Mouse (Mus musculus): ENCODE data around the gene Vps37d. TPM values are rescaled to one million over a fixed set of nuclear protein-coding genes. Genes with fewer than 3 reads are reported as not detected.
A peak's percentile ranks its signal among the peaks of the same experiment; 100 is the strongest.

Vps37d gene
- polyA plus RNA-seq, 1 experiment from 2014 or later = 31.9 TPM

DNA sequence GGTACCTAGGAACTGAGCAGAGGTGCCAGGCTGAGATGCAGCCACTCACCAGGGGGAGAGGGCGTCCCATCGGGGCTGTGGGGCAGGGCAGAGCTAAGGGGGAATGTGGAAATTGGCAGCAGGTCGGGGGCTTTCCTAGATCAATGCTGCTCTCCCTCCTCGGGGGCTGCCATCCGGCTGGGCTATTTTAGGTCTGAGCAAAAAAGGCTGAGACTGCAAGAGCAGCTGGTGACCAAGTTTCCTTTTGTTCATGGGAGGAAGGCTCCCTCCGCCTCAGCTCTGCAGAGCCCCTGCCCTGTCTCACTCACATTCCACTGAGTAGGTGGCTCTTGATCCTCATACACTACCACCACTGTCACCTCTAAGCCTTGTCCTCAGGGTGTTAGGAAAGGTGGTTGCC lies 38.0 kb downstream of the Vps37d start:
- no peak overlapping the region for H3K4me2 ChIP-seq

GRCm38 (mm10) chr5:135039541-135039940 lies 38.5 kb downstream of the Vps37d start:
- no peaks in the 10 kb centered on the region for H3K9me3 ChIP-seq
- no peak overlapping the region for H3K9ac ChIP-seq
- no peak overlapping the region for H3K4me3 ChIP-seq
- no peak overlapping the region for H3K4me2 ChIP-seq
- peaks cover 29% of the 10 kb centered on the region for H3K36me3 ChIP-seq
- H3K4me1 ChIP-seq (replicated peaks) = 0 out of 2 replicates have a peak, but pooled peaks cover 7% of the 10 kb centered on the region
- no peaks in the 10 kb centered on the region for H3K27me3 ChIP-seq
- no peak overlapping the region for H3K27ac ChIP-seq
- 81% methylated on average over 9 of the region's 9 CpGs for WGBS
- ATAC-seq (ENCODE audit: low FRiP score) = no peak

More for the DNA sequence above, 38.0 kb downstream of the Vps37d start:
- peaks cover 34% of the 10 kb centered on the region for H3K36me3 ChIP-seq
- peak overlapping the region; percentile 24; the same call in 1 of the 2 replicates for H3K9ac ChIP-seq
- no peaks in the 10 kb centered on the region for H3K9me3 ChIP-seq
- WGBS = 45% methylated on average over 6 of the region's 6 CpGs
- no peak overlapping the region for H3K4me3 ChIP-seq
- ATAC-seq (ENCODE audit: low FRiP score) = no peak
- H3K27me3 ChIP-seq = no peaks in the 10 kb centered on the region
- 0 out of 2 replicates have a peak, but pooled peaks cover 7% of the 10 kb centered on the region for H3K4me1 ChIP-seq (replicated peaks)
- no peak overlapping the region for H3K27ac ChIP-seq

DNA sequence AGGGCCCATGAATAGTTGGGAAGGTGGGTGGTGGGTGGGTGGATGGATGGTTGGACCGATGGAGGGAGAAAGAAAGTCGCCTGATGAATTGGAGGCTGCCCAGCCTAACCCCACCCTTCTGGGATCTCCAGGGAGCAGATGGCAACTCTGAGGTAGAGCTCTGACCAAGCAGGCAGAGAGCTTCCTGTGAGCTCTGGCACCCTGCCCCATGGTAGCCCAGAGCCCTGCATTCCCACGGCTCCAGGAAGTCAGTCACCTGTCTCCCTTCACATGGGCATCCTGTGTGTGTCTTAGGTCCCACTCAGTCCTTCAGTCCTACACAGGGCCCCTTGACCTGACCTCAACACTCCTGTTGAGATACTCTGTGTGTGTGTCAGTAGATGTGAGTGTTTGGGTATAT lies 40.1 kb downstream of the Vps37d start:
- no peak for ATAC-seq (ENCODE audit: low FRiP score)
- peaks cover 24% of the 10 kb centered on the region for H3K36me3 ChIP-seq
- H3K4me1 ChIP-seq (replicated peaks) = 0 out of 2 replicates have a peak, but pooled peaks cover 7% of the 10 kb centered on the region
- 85% methylated on average over 3 of the region's 3 CpGs for WGBS
- H3K27ac ChIP-seq = no peak overlapping the region
- no peaks in the 10 kb centered on the region; the same call in 1 of the 2 replicates for H3K9me3 ChIP-seq
- H3K4me3 ChIP-seq = no peak overlapping the region
- H3K9ac ChIP-seq = no peak overlapping the region
- H3K27me3 ChIP-seq = no peaks in the 10 kb centered on the region
- no peak overlapping the region for H3K4me2 ChIP-seq

DNA sequence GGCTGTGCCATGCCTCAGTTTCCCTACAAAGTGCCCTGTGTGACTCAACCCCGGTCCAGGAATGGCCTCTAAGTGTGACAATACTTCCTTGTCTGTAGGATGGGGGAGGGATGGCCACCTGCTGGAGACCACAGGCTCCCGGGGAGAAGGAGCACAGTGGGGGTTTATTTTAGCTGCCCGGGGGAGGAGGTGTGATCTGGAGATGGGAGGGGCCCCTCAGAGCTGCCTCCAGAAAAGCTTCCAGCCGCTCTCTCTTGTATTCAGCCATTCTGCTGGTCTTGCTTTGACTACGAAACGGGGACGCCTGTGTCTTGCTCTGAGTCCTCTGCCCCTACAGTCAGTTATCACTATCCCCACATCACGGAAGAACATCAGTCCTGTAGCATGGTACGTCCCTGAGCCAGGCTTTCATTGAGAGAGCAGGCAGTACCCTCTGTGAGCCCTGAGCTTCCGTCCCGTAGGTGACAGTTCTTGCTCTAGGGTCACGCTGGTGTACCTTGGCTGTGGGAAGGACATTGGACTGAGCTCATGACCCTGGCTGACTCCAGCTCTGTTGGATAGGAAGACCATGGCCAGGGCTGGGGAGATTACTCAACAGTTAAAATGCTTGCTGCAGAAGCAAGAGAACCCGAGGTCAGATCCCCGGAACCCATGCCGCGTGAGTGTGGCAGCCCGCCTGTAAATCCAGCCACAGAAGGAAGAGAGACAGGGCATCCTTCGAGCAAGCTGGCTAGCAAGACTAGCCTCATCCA lies 42.3 kb downstream of the Vps37d start:
- no peaks in the 10 kb centered on the region for H3K27me3 ChIP-seq
- H3K4me2 ChIP-seq = no peak overlapping the region
- ATAC-seq (ENCODE audit: low FRiP score) = no peak
- WGBS = 67% methylated on average over 18 of the region's 18 CpGs
- H3K9ac ChIP-seq = no peak overlapping the region
- no peak overlapping the region for H3K27ac ChIP-seq
- H3K36me3 ChIP-seq = peaks cover 20% of the 10 kb centered on the region
- H3K4me3 ChIP-seq = no peak overlapping the region
- 0 out of 2 replicates have a peak, but pooled peaks cover 7% of the 10 kb centered on the region for H3K4me1 ChIP-seq (replicated peaks)
- no peaks in the 10 kb centered on the region; the same call in 1 of the 2 replicates for H3K9me3 ChIP-seq

DNA sequence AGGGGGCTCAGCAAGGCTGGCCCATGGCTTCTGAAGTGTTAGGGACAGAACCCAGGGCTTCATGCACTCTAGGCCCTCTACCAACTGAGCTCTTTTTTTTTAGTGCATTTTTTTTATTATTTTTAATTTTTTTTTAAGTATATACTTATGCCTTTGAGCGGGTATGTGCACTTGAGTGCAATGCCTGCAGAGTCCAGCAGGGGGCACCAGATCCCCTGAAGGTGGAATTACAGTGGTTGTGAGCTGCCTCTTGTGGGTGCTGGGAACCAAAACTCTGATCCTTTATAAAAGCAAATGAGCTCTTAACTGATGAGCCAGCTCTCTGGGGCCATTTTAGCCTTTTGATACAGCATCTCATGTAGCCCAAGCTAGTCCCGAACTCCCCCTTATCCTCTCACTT lies 43.5 kb downstream of the Vps37d start:
- H3K36me3 ChIP-seq = peaks cover 16% of the 10 kb centered on the region
- no peaks in the 10 kb centered on the region; the same call in 1 of the 2 replicates for H3K9me3 ChIP-seq
- no peak overlapping the region for H3K4me2 ChIP-seq
- no peak overlapping the region for H3K9ac ChIP-seq
- no peak overlapping the region for H3K27ac ChIP-seq
- ATAC-seq (ENCODE audit: low FRiP score) = no peak
- no peak overlapping the region for H3K4me3 ChIP-seq
- 100% methylated on average over 2 of the region's 2 CpGs for WGBS
- H3K27me3 ChIP-seq = no peaks in the 10 kb centered on the region
- no peaks in the 10 kb centered on the region for H3K4me1 ChIP-seq (replicated peaks)

DNA sequence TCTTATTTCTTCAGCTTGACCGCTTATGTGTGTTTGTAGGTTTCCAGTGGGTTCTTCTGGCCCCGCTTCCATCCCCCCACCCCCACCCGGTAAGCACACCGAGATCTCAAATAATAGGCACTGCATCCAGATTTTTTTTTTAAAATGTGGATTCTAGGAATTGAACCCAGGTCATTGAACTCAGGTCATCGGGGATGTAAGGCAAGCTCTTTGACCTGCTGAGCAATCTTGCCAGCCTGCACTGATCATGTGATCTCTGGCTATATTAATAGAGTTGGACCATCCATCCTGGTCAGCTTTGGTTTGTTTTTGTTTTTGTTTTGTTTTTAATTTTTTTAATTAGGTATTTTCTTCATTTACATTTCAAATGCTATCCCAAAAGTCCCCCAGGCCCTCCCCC lies 45.5 kb downstream of the Vps37d start:
- Histone ChIP-seq H3K4me1 (replicated peaks) (peaks cover 10% of the 10 kb centered on the region), H3K9ac (no peak overlapping the region), H3K27me3 (no peaks in the 10 kb centered on the region), H3K9me3 (no peaks in the 10 kb centered on the region; the same call in 1 of the 2 replicates), H3K36me3 (peaks cover 7% of the 10 kb centered on the region), H3K4me2 (no peak overlapping the region), H3K4me3 (no peak overlapping the region), H3K27ac (no peak overlapping the region)
- ATAC-seq (ENCODE audit: low FRiP score) = no peak
- WGBS = 95% methylated on average over 5 of the region's 5 CpGs

DNA sequence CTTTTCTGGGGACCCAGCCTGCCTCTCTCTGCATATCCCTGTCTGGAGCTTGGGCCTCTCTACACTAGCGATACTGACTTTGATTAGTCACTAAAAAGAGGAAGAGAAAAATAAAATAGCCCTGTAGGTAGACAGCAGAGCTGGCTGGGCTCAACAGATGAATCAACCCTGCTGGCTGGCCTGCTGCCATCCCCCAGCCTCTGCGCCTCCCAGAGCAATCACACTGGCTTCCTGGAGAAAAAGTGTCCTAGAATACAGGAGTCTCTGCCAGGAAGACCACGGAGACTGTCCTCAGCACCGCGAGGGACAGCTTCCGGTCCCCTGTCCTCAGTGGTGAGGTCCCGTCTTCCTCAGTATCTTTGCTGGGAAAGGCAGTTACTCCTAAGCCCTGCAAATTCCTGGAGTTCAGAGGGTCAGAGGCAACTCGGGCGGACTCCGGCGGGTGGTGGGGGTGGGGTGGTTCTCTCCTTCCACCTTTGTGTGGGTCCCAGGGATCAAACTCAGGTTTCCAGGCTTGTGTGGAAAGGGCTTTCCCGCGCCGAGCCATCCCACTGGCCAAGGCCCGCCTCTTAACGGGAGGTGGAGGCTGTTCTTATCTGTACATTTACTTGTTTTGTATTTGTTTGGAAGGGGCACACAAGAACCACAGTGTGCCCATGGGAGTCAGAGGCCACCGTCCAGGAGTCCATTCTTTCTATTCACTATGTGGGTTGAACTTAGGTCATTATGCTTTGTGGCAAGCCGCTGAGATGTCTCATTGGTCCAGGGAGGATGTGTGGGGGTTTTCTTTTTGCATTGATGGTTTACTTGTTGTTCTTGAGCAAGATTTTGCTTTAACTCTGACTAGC lies 48.8 kb downstream of the Vps37d start:
- Histone ChIP-seq H3K4me3 (no peak overlapping the region), H3K27ac (no peak overlapping the region; the same call in 1 of the 2 replicates), H3K4me2 (peak overlapping the region; percentile 10; the same call in 1 of the 2 replicates), H3K9ac (no peak overlapping the region), H3K4me1 (replicated peaks) (peaks cover 28% of the 10 kb centered on the region), H3K9me3 (no peaks in the 10 kb centered on the region; the same call in 1 of the 2 replicates), H3K36me3 (no peaks in the 10 kb centered on the region; the same call in 1 of the 2 replicates), H3K27me3 (0 out of 2 replicates have a peak, but pooled peaks cover 2% of the 10 kb centered on the region)
- ATAC-seq (ENCODE audit: low FRiP score) = no peak
- 55% methylated on average over 18 of the region's 18 CpGs for WGBS

- no peak overlapping the region for H3K4me3 ChIP-seq
- ATAC-seq (ENCODE audit: low FRiP score) = no peak
- 17% methylated on average over 7 of the region's 7 CpGs for WGBS
Measured at GRCm38 (mm10) chr5:135025899-135026298, 52.2 kb downstream of the Vps37d start.

GRCm38 (mm10) chr5:135024665-135025224 lies 53.3 kb downstream of the Vps37d start:
- Histone ChIP-seq H3K27ac (no peak overlapping the region), H3K9me3 (no peaks in the 10 kb centered on the region), H3K27me3 (0 out of 2 replicates have a peak, but pooled peaks cover 2% of the 10 kb centered on the region), H3K4me2 (peak overlapping the region; percentile 94), H3K4me3 (peak overlapping the region; percentile 69; the same call in 1 of the 2 replicates), H3K4me1 (replicated peaks) (peaks cover 44% of the 10 kb centered on the region), H3K9ac (0 out of 2 replicates have a peak overlapping the region, but pooled peaks have one; percentile 20), H3K36me3 (no peaks in the 10 kb centered on the region)
- 68% methylated on average over 11 of the region's 11 CpGs for WGBS
- ATAC-seq (ENCODE audit: low FRiP score) = no peak

More at GRCm38 (mm10) chr5:135025899-135026298, 52.2 kb downstream of the Vps37d start:
- H3K36me3 ChIP-seq = no peaks in the 10 kb centered on the region
- peak overlapping the region; percentile 94 for H3K4me2 ChIP-seq
- H3K4me1 ChIP-seq (replicated peaks) = peaks cover 44% of the 10 kb centered on the region
- 0 out of 2 replicates have a peak overlapping the region, but pooled peaks have one; percentile 46 for H3K9ac ChIP-seq
- no peaks in the 10 kb centered on the region for H3K9me3 ChIP-seq
- H3K27ac ChIP-seq = no peak overlapping the region
- H3K27me3 ChIP-seq = 0 out of 2 replicates have a peak, but pooled peaks cover 2% of the 10 kb centered on the region

DNA sequence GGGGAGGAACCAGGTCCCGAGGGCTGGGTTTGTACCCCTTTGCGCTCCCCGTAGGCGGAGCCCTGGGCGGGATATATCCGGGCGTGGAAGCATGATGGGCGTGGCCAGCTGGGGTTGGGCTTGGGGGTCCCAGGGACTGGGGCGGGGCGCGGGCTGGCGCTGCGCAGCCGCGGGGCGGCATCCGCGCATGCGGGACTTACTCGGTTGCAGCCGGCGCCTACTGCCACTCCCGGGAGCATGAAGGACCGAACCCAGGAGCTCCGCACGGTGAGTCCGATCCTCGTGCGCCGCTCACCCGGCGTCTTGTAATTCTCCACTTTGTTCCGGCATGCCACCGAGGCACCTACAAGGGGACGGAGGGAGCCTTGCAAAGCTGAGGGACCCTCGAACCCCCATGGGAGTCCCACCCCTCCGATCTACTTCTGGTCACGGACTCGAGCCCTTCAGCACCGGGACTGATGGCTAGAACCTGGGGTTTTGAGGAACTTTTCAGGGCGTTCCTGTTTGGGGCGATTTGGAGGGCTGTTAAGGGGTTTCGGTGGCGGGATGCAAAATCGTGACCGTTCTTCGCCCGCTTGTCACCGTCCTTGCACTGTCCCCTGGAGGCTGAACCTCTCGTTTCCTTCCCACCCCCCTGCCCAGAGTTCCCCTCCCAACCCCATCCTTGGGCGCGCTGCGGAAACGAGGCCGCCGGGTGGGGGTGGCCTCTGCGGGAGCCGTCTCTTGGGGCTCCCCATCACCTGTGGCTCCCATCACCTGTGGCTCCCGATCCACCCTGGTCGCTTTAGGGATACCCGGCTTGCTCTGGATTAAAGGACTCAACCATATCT lies 54.5 kb downstream of the Vps37d start, which contains the start of gene Stx1a:
Stx1a (plus strand) TSS at position 139 of the 830 bp plus-strand sequence.
- Histone ChIP-seq H3K9ac (peak within 1 kb of the TSS; percentile 84), H3K27ac (peak within 1 kb of the TSS; percentile 0), H3K4me3 (peak within 1 kb of the TSS; percentile 69), H3K36me3 (no peaks in the 10 kb centered on the region), H3K4me1 (replicated peaks) (peaks cover 35% of the 10 kb centered on the region), H3K27me3 (0 out of 2 replicates have a peak, but pooled peaks cover 2% of the 10 kb centered on the region), H3K4me2 (peak within 1 kb of the TSS; percentile 94), H3K9me3 (no peaks in the 10 kb centered on the region)
- ATAC-seq (ENCODE audit: low FRiP score) = peak; percentile 90
- 1% methylated on average over 57 of the region's 61 CpGs for WGBS

Data from hindbrain, embryonic 13.5 days (tissue).